Mouse (Mus musculus) megakaryocyte, embryonic 14.5 days (primary cell): ENCODE measurements around the gene Rab23. TPM values are rescaled to one million over a fixed set of nuclear protein-coding genes. Genes with fewer than 3 reads are reported as not detected.
A peak's percentile ranks its signal among the peaks of the same experiment; 100 is the strongest.
"Not testable (repeated sequence)": the region's sequence is repeated elsewhere in the genome, so short reads cannot be mapped to it uniquely, and the experiment has no call there.

Experiments used
- H3K27me3 ChIP-seq: replicated peaks from 2 replicates; pipeline ENCODE3; 2012; ENCODE audit warnings: inconsistent platforms
- H3K36me3 ChIP-seq: replicated peaks from 2 replicates; pipeline ENCODE3; 2012; ENCODE audit warnings: low read length, inconsistent platforms, mixed read lengths
- H3K4me1 ChIP-seq: 2 replicates; pipeline ENCODE4 v1.6.1; 2012; ENCODE audit warnings: inconsistent platforms
- H3K4me3 ChIP-seq: replicated peaks from 2 replicates; pipeline ENCODE3; 2012; ENCODE audit warnings: moderate library complexity, mild to moderate bottlenecking, inconsistent platforms
- H3K9me3 ChIP-seq: 2 replicates; pipeline ENCODE4 v1.6.1; 2012; ENCODE audit warnings: inconsistent platforms
- FLI1 ChIP-seq: IDR thresholded peaks from 2 replicates; pipeline ENCODE4 v1.6.1; 2012; ENCODE audit warnings: low read length, inconsistent platforms, mixed read lengths
- GATA1 ChIP-seq: IDR thresholded peaks from 3 replicates; pipeline ENCODE4 v1.6.1; 2012; ENCODE audit warnings: mixed read lengths, low read length, inconsistent platforms, borderline replicate concordance
- polyA plus RNA-seq: library from polyadenylated mRNA; stranded (reverse); fragments of >175 nt; gene quantifications from 2 replicates; pipeline ENCODE4 v1.2.3, GENCODE M21; 2012; ENCODE audit warnings: low replicate concordance; ENCODE audit not compliant: insufficient read depth

Gene Rab23
- polyA plus RNA-seq, 1 experiment, result 0.45 TPM

DNA sequence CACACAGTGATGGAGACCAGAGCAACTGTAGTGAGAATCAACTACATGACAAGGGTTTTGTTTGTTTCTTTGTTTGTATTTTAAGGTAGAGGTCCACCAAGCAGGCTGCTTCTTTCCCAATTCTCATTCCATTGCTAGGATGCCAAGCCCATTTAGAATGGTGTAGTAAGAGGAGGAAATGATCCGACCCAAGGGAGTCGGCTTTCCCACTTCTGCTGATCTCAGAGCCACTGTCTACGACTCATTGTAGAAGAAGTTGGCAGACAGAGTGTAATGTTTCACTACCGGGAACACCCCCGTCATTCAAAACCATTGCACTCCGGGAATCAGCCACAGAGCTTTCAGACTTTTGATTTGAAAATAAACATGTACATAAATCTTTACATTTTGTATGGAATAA, 4.8 kb downstream of the Rab23 start:
- Histone ChIP-seq H3K27me3 (peaks cover 6% of the 10 kb centered on the region), H3K9me3 (no peaks in the 10 kb centered on the region), H3K4me1 (peaks cover 24% of the 10 kb centered on the region), H3K4me3 (no peak overlapping the region), H3K36me3 (peaks cover 41% of the 10 kb centered on the region)
- TF ChIP-seq GATA1 (no peak), FLI1 (no peak)

DNA sequence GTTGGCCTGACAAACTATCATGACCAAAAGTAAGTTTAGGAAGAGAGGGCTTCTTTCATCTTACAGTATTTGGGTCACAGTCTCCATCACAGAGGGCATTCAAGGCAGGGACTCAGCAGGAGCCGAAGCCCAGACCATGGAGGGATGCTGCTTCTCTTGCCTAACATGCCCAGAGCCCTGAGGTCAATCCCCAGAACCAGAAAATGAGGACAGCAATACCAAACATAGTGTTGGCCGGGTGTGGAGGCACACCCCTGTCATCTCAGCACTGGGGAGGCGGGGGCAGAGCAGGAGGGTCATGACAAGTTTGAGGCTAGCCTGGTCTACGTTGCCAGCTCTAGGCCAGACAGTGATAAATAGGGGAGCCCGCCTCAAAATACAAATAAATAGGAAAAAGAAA, 5.4 kb downstream of the Rab23 start:
- Histone ChIP-seq H3K27me3 (peaks cover 2% of the 10 kb centered on the region), H3K9me3 (no peaks in the 10 kb centered on the region), H3K4me3 (no peak overlapping the region), H3K4me1 (peaks cover 19% of the 10 kb centered on the region), H3K36me3 (peaks cover 41% of the 10 kb centered on the region)
- TF ChIP-seq FLI1, result no peak
- TF ChIP-seq GATA1, result no peak

DNA sequence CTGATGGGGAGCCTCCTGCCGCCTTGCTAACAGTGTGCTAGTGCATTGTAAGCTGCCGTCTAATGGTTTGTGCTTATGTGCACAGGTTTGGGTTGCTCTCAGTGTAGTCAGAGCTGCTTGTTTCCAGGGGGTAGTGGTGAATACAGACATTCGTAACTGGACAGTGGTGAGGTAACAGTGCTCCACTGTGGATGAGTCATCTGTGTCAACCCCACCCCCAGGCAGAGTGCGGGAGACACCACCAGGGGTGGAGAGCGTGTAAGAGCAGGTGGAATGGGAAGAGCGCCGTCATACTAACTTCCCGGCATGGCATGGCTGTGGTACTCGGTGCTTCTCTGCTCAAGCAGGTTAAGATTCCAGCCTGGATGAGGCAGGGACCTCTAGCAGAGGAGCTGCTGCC, 13.4 kb downstream of the Rab23 start:
- Histone ChIP-seq H3K36me3 (peaks cover 27% of the 10 kb centered on the region), H3K4me3 (no peak overlapping the region), H3K27me3 (no peaks in the 10 kb centered on the region), H3K4me1 (no peaks in the 10 kb centered on the region; the same call in 1 of the 2 replicates), H3K9me3 (no peaks in the 10 kb centered on the region)
- no peak for TF ChIP-seq FLI1
- TF ChIP-seq GATA1, result no peak

DNA sequence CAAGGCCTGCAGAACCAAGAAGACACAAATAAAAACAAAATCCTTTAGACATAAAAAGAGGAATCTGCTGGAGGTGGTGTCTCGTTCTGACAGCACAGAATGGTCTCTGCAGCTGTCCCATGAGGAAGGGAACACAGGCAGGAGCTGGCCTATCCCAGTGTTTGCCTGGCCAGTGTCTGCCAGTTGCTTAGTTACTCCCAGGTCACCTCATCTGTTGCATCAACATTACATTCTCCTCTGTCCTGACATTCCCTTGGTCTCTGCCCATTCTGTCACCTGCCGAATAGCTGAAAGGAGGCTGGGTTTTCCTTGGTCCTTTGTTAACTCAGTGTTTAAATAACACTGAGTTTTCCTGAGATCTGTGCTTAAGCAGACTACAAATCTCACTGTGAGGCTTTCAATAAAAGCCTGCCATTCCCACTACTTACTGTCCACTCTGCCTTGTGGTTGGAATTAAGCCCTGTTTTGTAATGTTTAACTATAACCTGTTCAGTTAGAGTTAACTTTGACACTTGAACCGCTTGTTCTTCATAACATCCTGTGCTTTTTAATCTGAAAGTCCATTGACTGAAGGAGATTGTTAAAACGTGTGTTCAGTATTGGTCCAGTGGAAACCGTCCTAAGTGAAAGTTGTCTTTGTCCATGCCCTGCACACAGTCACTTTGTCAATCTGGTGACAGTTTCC, 14.5 kb downstream of the Rab23 start:
- Histone ChIP-seq H3K36me3 (peaks cover 32% of the 10 kb centered on the region), H3K4me3 (no peak overlapping the region), H3K4me1 (peaks cover 8% of the 10 kb centered on the region; the same call in 1 of the 2 replicates), H3K9me3 (no peaks in the 10 kb centered on the region), H3K27me3 (no peaks in the 10 kb centered on the region)
- no peak for TF ChIP-seq GATA1
- TF ChIP-seq FLI1, result no peak

DNA sequence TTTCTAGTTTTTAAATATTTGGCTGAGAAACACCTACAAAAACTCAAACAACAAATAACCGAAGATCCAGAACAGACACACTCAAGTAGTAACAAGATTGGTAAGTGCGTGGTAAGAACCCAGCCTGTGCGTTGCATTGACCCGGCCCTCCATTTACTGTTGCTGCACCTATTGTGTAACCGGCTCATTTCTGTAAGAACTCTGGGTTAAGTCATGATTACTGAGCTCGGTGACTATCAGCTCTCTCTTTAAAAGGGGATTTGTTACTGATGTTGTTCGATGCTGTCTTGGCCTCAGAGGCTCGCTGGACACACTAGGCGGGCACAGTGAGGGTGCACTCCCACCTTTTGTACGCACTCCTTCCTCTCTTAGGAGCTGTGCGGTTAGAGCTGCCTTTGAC, 18.6 kb downstream of the Rab23 start:
- H3K27me3 ChIP-seq, result no peaks in the 10 kb centered on the region
- no peak for TF ChIP-seq FLI1
- peaks cover 40% of the 10 kb centered on the region for H3K36me3 ChIP-seq
- no peak overlapping the region for H3K4me3 ChIP-seq
- peaks cover 14% of the 10 kb centered on the region; the same call in 1 of the 2 replicates for H3K4me1 ChIP-seq
- no peaks in the 10 kb centered on the region for H3K9me3 ChIP-seq

DNA sequence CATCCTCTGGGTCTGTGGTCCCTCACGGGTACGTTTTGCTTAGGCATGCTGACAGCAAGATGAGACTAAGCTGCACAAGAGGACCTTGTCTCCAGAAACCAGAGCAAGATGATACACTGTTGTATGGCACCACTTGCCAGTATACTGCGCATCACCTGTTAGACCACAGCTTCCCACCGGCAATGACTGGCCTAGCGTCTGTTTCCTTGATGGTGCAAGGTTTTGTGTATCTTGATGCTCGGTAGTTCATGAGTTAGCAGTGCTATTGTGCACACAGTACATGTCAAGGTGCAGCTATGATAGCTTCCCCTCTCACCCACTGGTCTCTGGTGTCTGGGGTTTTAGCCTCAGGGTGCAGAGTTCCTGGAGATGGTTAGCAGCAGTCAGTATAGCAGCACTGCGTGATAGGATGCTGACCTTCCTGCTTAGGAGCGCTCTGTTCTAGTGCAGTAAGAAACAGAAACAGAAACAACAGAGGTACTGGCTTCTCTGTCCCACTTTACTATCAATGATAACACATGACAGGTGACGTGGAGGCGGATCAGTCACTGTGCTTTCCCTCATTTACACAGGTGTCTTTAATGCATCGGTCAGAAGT, 19.1 kb downstream of the Rab23 start:
- H3K36me3 ChIP-seq, result peaks cover 40% of the 10 kb centered on the region

DNA sequence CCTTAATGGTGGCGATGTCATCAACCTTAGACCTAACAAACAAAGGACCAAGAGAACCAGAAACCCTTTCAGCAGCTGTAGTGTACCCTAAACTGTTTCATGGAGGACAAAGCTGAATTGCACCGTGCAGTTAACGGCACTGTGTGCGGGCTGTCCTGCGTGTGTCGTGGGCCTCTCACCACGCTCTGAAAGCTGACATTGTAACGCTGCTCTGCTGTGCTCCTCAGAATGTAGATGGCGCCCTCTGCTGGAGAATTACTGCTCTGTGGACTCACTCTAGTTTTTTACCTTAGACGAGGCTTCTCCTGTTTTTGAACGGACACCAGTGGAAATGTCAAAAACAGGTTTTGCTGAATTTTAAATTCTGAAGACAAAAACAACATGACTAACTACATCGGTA, 19.6 kb downstream of the Rab23 start:
- TF ChIP-seq FLI1 (no peak), GATA1 (no peak)
- peak overlapping the region; percentile 35 for H3K4me3 ChIP-seq
- no peaks in the 10 kb centered on the region for H3K9me3 ChIP-seq
- peaks cover 43% of the 10 kb centered on the region for H3K36me3 ChIP-seq
- H3K27me3 ChIP-seq, result no peaks in the 10 kb centered on the region
- peaks cover 14% of the 10 kb centered on the region; the same call in 1 of the 2 replicates for H3K4me1 ChIP-seq

More for the DNA sequence above, 19.1 kb downstream of the Rab23 start:
- TF ChIP-seq GATA1 (no peak), FLI1 (no peak)
- no peaks in the 10 kb centered on the region for H3K27me3 ChIP-seq
- no peaks in the 10 kb centered on the region for H3K9me3 ChIP-seq
- peaks cover 14% of the 10 kb centered on the region; the same call in 1 of the 2 replicates for H3K4me1 ChIP-seq
- no peak overlapping the region for H3K4me3 ChIP-seq

DNA sequence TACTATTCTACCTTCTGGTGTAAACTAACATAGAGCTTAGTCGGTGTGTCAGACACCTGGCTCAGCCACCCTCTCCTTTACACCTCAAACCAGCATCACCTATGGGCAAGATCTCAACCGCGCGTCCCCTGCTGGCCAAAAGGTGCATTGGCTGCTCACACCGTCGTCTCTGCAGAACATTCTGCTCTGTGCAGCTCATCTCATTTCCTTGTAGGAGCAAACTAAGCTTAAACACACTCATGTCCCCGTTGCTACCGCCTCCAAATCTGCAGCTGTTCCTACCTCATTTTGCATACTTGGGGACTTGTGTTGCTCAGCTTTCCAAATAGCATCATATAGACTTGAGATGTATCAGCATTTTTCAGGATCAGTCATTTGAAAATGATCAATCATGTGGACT, 23.2 kb downstream of the Rab23 start:
- H3K36me3 ChIP-seq, result peaks cover 53% of the 10 kb centered on the region
- no peaks in the 10 kb centered on the region for H3K9me3 ChIP-seq
- peak overlapping the region; percentile 17 for H3K4me3 ChIP-seq
- H3K4me1 ChIP-seq, result peaks cover 14% of the 10 kb centered on the region; the same call in 1 of the 2 replicates
- H3K27me3 ChIP-seq, result no peaks in the 10 kb centered on the region
- TF ChIP-seq GATA1 (no peak), FLI1 (no peak)

DNA sequence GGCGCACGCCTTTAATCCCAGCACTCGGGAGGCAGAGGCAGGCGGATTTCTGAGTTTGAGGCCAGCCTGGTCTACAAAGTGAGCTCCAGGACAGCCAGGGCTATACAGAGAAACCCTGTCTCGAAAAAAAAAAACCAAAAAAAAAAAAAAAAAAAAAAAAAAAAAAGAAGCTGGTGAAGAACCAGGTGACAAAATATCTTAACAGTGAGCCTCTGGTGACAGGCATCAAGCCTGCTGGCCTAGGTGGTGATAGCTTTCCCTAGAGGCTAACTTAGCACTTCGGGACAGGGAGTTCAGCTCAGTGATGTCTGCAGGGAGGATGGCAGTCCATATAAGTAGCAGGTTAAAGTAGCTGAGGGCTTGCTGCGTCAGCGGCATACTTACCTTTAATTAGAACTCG, 25.1 kb downstream of the Rab23 start:
- H3K36me3 ChIP-seq, result peaks cover 56% of the 10 kb centered on the region
- not testable (repeated sequence) for H3K4me3 ChIP-seq, H3K4me1 ChIP-seq, H3K9me3 ChIP-seq, H3K27me3 ChIP-seq

DNA sequence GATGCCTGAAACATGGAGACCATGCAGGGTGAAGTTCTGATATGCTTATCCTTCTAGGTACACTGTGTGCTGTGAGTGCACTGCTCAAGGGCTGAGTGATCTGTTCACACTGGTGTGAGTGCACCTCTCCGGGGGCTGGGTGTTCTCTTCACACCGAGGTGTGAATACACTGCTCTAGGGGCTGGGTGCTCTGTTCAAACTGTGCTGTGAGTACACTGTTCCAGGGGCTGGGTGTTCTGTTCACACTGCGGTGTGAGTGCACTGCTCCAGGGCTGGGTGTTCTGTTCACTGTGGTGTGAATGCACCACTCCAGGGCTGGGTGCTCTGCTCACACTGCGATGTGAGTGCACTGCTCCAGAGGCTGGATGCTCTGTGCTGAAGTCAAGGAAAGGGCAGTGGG, 26.2 kb downstream of the Rab23 start:
- H3K36me3 ChIP-seq, result peaks cover 52% of the 10 kb centered on the region
- TF ChIP-seq GATA1, result no peak
- no peak for TF ChIP-seq FLI1

DNA sequence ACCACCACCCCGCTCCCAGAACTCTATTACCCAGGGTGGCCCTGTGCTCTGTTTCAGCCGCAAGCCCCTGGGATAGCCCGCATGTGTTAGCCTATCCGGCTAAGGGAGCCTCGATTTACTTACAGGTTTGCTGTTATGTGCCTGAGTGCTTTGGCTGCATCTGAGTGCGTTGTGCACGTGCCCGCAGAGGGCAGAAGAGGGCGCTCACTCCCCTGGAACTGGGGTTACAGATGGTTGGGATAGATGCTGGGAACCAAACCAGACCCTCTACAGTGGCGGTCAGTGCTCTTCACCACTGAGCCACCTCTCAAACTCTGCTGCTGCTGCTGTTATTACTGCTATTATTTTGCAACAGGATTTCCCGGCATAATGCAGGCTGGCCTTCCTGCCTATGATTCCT, 29.4 kb downstream of the Rab23 start:
- TF ChIP-seq GATA1, result no peak
- no peak for TF ChIP-seq FLI1
- H3K36me3 ChIP-seq, result peaks cover 69% of the 10 kb centered on the region

More for the DNA sequence above, 26.2 kb downstream of the Rab23 start:
- H3K4me3 ChIP-seq, result no peak overlapping the region
- H3K4me1 ChIP-seq, result 0 out of 2 replicates have a peak, but pooled peaks cover 3% of the 10 kb centered on the region
- no peaks in the 10 kb centered on the region for H3K27me3 ChIP-seq
- no peaks in the 10 kb centered on the region for H3K9me3 ChIP-seq

DNA sequence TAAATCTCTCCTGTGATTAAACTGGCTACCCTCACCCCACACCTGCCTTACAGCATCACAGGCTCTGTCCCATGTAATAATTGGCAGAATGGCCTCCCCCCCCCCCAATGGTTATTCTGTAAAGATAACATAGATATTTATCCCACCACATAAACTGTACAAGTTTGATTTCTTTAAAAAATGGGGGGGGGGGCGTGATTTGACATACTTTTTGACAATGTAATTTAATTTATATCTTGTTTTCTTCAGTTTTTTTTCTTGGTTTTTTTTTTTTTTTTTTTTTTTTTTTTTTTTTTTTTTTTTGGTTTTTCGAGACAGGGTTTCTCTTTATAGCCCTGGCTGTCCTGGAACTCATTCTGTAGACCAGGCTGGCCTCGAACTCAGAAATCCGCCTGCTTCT, 30.0 kb downstream of the Rab23 start:
- not testable (repeated sequence) for H3K9me3 ChIP-seq, H3K4me3 ChIP-seq, H3K27me3 ChIP-seq, H3K4me1 ChIP-seq
- H3K36me3 ChIP-seq, result peaks cover 71% of the 10 kb centered on the region

More for the DNA sequence above, 29.4 kb downstream of the Rab23 start:
- Histone ChIP-seq H3K4me1 (no peaks in the 10 kb centered on the region), H3K9me3 (no peaks in the 10 kb centered on the region), H3K4me3 (no peak overlapping the region), H3K27me3 (no peaks in the 10 kb centered on the region)
